Mouse (Mus musculus) liver, postnatal 0 days (tissue): ENCODE data around the gene Styx. TPM values are rescaled to one million over a fixed set of nuclear protein-coding genes. Genes with fewer than 3 reads are reported as not detected.
A peak's percentile ranks its signal among the peaks of the same experiment; 100 is the strongest.

Source experiments
- ATAC-seq: fragments of 200-750 bp; cut with Nextera tagmentation; 2 replicates; pipeline ENCODE4 v1.8.0; 2017; ENCODE audit warnings: mild to moderate bottlenecking, moderate library complexity
- DNase-seq: peaks from one replicate; pipeline ENCODE4 v3.0.0-alpha.2; 2016
- H3K27ac ChIP-seq: fragments of 300-500 bp; sonication (generic); 2 replicates; pipeline ENCODE4 v1.5.1; 2014; ENCODE audit warnings: antibody characterized with exemption, moderate library complexity, mild to moderate bottlenecking, low read depth
- H3K27me3 ChIP-seq: fragments of 300-500 bp; sonication (generic); 2 replicates; pipeline ENCODE4 v1.6.1; 2014; ENCODE audit warnings: low read length, control low read depth, mixed read lengths; ENCODE audit not compliant: insufficient read depth
- H3K36me3 ChIP-seq: fragments of 300-500 bp; sonication (generic); replicated peaks from 2 replicates; pipeline ENCODE4 v1.6.1; 2014; ENCODE audit warnings: mild to moderate bottlenecking, control low read depth, low read length, moderate library complexity, mixed read lengths; ENCODE audit not compliant: insufficient read depth
- H3K4me1 ChIP-seq: fragments of 300-500 bp; sonication (generic); 2 replicates; pipeline ENCODE4 v1.6.1; 2014; ENCODE audit warnings: antibody characterized with exemption, mild to moderate bottlenecking, control low read depth; ENCODE audit not compliant: insufficient read depth
- H3K4me2 ChIP-seq: fragments of 300-500 bp; sonication (generic); 2 replicates; pipeline ENCODE4 v1.6.1; 2014; ENCODE audit warnings: low read depth, mild to moderate bottlenecking, low read length, moderate library complexity, mixed read lengths
- H3K4me3 ChIP-seq: fragments of 300-500 bp; sonication (generic); 2 replicates; pipeline ENCODE4 v1.5.1; 2014; ENCODE audit warnings: low read depth, low read length
- H3K9ac ChIP-seq: fragments of 300-500 bp; sonication (generic); replicated peaks from 2 replicates; pipeline ENCODE4 v1.6.1; 2014; ENCODE audit warnings: mild to moderate bottlenecking, moderate library complexity
- H3K9me3 ChIP-seq: fragments of 300-500 bp; sonication (generic); 2 replicates; pipeline ENCODE4 v1.6.1; 2016; ENCODE audit warnings: mild to moderate bottlenecking, control low read depth, low read length, mixed read lengths
- CTCF ChIP-seq: sonication (generic); IDR thresholded peaks from 2 replicates; pipeline ENCODE4 v1.5.1; 2016; ENCODE audit warnings: antibody characterized with exemption, low read depth
- EP300 ChIP-seq: IDR thresholded peaks from 2 replicates; pipeline ENCODE4 v1.6.1; 2016; ENCODE audit warnings: antibody characterized with exemption, low read depth, mild to moderate bottlenecking
- WGBS: fragments of 180-500 bp; shearing (Covaris S2); extraction: QIAGEN DNeasy Blood & Tissue Kit; methylation state at CpG from one replicate; pipeline ENCODE4 v1.1.7; 2014; ENCODE audit not compliant: insufficient replicate concordance; 5-methylcytosine and 5-hydroxymethylcytosine counted together
- polyA plus RNA-seq: library from polyadenylated mRNA; unstranded; fragments of >200 nt; fragmentation: Nextera tagmentation; extraction: Ambion mirVana; gene quantifications from 2 replicates; pipeline ENCODE4 v1.2.1, GENCODE M21; 2015

The Styx gene
- polyA plus RNA-seq, 1 experiment from 2014 or later: 18.1 TPM

- TF ChIP-seq EP300: no peak
- no peak for TF ChIP-seq CTCF
- Histone ChIP-seq H3K36me3 (peaks cover 12% of the 10 kb centered on the region), H3K27me3 (no peaks in the 10 kb centered on the region), H3K9ac (no peak overlapping the region), H3K4me1 (peaks cover 21% of the 10 kb centered on the region), H3K4me3 (no peak overlapping the region), H3K27ac (no peak overlapping the region), H3K4me2 (no peak overlapping the region), H3K9me3 (no peaks in the 10 kb centered on the region)
- WGBS: 92% methylated on average over 14 of the region's 14 CpGs
- ATAC-seq (no peak), DNase-seq (no peak)
These were observed 40.8 kb upstream of the Styx start for GRCm38 (mm10) chr14:45310101-45310500.

DNA sequence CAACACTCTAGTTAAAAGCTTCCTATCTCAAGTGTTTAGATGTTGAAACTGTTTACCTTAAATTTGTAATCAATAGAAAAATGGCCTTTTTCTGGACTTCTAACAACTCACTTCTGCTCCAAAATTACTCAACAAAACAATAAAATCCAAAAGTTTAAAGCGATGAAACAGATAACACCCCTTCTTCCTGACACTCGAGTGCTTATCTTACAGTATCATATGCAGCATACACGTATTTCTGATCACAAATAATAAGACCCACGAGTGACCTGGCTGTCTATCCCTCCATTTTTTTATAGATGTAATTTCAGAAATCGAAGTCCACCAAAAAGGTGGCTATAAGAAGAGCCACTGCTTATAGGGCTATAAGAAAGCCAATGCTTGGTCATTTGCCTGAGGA lies 34.0 kb upstream of the Styx start:
- peak overlapping the region; percentile 90 for H3K4me3 ChIP-seq
- ATAC-seq (no peak), DNase-seq (no peak)
- H3K4me1 ChIP-seq: peaks cover 54% of the 10 kb centered on the region
- H3K4me2 ChIP-seq: peak overlapping the region; percentile 83
- H3K27me3 ChIP-seq: no peaks in the 10 kb centered on the region
- H3K9me3 ChIP-seq: no peaks in the 10 kb centered on the region
- 30% methylated on average over 5 of the region's 5 CpGs for WGBS
- H3K36me3 ChIP-seq: no peaks in the 10 kb centered on the region
- TF ChIP-seq EP300 (no peak), CTCF (no peak)
- no peak overlapping the region for H3K27ac ChIP-seq
- H3K9ac ChIP-seq: peak overlapping the region; percentile 94

DNA sequence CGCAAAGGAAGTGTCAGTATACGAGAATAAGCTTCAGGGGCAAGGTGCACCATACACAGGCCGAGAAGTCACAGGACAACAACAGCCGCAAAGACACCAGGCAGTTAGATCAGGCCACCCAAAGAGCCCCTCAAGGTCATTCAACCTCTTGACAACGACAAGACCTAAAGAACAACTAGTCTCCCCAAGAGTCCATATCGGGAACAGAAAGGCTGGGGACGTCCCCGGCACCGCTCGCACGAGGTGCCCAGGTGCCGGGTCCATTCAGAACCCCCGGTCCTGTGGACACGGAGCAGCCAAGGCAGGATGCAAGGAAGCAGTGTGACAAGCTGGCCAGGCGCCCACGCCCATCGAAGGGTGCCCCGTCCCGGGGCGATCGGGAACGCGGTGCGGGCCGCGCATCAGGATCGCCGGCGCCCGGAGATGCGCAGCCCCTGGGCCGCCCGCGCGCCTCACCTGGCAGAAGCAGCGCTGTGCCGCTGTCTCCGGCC lies 32.9 kb upstream of the Styx start:
- H3K4me1 ChIP-seq: peaks cover 63% of the 10 kb centered on the region
- peak overlapping the region; percentile 90 for H3K4me3 ChIP-seq
- DNase-seq (no peak), ATAC-seq (peak; percentile 1; the same call in 1 of the 2 replicates)
- H3K4me2 ChIP-seq: peak overlapping the region; percentile 83
- WGBS: under 1% methylated on average over 28 of the region's 38 CpGs
- no peak for TF ChIP-seq CTCF
- TF ChIP-seq EP300: no peak
- H3K27ac ChIP-seq: peak overlapping the region; percentile 88
- no peaks in the 10 kb centered on the region for H3K9me3 ChIP-seq
- no peaks in the 10 kb centered on the region for H3K27me3 ChIP-seq
- no peaks in the 10 kb centered on the region for H3K36me3 ChIP-seq
- H3K9ac ChIP-seq: peak overlapping the region; percentile 94

- H3K4me3 ChIP-seq: peak within 1 kb of the TSS; percentile 90
- TF ChIP-seq CTCF: no peak
- TF ChIP-seq EP300: no peak
- H3K4me2 ChIP-seq: peak within 1 kb of the TSS; percentile 83
- peak within 1 kb of the TSS; percentile 88 for H3K27ac ChIP-seq
- peaks cover 58% of the 10 kb centered on the region for H3K4me1 ChIP-seq
- H3K27me3 ChIP-seq: no peaks in the 10 kb centered on the region
- peak within 1 kb of the TSS; percentile 94 for H3K9ac ChIP-seq
- H3K9me3 ChIP-seq: no peaks in the 10 kb centered on the region
- peak; percentile 88 for DNase-seq
- ATAC-seq: peak; percentile 95
- under 1% methylated on average over 46 of the region's 74 CpGs for WGBS
- no peaks in the 10 kb centered on the region for H3K36me3 ChIP-seq
These were observed 32.3 kb upstream of the Styx start, which contains the start of gene Ero1l for GRCm38 (mm10) chr14:45318426-45319236. Ero1l (minus strand) TSS chr14:45318771.

GRCm38 (mm10) chr14:45319237-45319610 lies 31.7 kb upstream of the Styx start:
- Histone ChIP-seq H3K9ac (no peak overlapping the region), H3K27ac (peak overlapping the region; percentile 88), H3K4me2 (peak overlapping the region; percentile 83), H3K36me3 (no peaks in the 10 kb centered on the region), H3K4me1 (peaks cover 52% of the 10 kb centered on the region), H3K4me3 (peak overlapping the region; percentile 90), H3K9me3 (no peaks in the 10 kb centered on the region), H3K27me3 (no peaks in the 10 kb centered on the region)
- 37% methylated on average over 3 of the region's 3 CpGs for WGBS
- TF ChIP-seq EP300 (peak; percentile 75; the same call in 1 of the 2 replicates), CTCF (no peak)
- ATAC-seq (no peak), DNase-seq (no peak)

- H3K4me3 ChIP-seq: no peak overlapping the region
- H3K9me3 ChIP-seq: no peaks in the 10 kb centered on the region
- peaks cover 49% of the 10 kb centered on the region for H3K4me1 ChIP-seq
- WGBS: 79% methylated on average over 4 of the region's 4 CpGs
- ATAC-seq (no peak), DNase-seq (no peak)
- no peaks in the 10 kb centered on the region for H3K27me3 ChIP-seq
- H3K27ac ChIP-seq: no peak overlapping the region
- no peak overlapping the region for H3K9ac ChIP-seq
- TF ChIP-seq CTCF (no peak), EP300 (no peak)
- H3K4me2 ChIP-seq: no peak overlapping the region
- no peaks in the 10 kb centered on the region for H3K36me3 ChIP-seq
These were observed 30.8 kb upstream of the Styx start for GRCm38 (mm10) chr14:45320111-45320510.
